Mouse (Mus musculus) layer of hippocampus, postnatal 14 days (tissue): Measurements from ENCODE around the gene Gm8453. TPM values are rescaled to one million over a fixed set of nuclear protein-coding genes. Genes with fewer than 3 reads are reported as not detected.
"Not testable (repeated sequence)": the region's sequence is repeated elsewhere in the genome, so short reads cannot be mapped to it uniquely, and the experiment has no call there.

ENCODE experiments used
- DNase-seq, 2 experiments: peaks; one replicate each; pipeline ENCODE4 v3.0.0; 2021 to 2022; ENCODE audit warnings: low spot score in 2 of 2, mixed read lengths in 1 of 2
- long read RNA-seq, 2 experiments: library from polyadenylated mRNA; stranded (forward); transcript quantifications; one replicate each; pipeline ENCODE4 v2.0.0; 2021
- total RNA-seq, 2 experiments: library from RNA; stranded (reverse); gene quantifications; 2 replicates each; pipeline ENCODE4 v1.2.3; 2021

Gm8453 gene
- not detected for total RNA-seq
- long read RNA-seq, experiment 1 = 0 reads
- long read RNA-seq, experiment 2 = 0 reads

DNA sequence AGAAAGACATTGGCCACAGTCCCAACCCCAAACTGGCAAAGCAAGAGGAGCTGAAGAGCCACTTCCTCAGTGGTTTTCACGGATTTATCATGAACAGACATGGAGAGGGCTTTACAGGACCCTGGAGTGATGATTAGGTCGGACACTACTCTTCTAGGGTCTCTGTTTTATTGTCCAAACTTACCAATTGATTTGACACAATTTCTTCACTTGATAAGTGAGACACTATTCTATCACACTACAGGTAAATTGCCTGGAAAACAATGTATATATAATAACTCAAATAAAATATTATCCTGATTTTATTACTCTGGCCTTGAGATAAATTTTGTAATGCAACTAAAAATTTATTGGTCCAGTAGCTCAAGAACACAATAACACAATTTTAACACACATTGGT is at the start of gene Gm8453:
Gene Gm8453, minus strand, starts transcription at position 101 of the 400 bp plus-strand sequence.
- not testable (repeated sequence) for DNase-seq

DNA sequence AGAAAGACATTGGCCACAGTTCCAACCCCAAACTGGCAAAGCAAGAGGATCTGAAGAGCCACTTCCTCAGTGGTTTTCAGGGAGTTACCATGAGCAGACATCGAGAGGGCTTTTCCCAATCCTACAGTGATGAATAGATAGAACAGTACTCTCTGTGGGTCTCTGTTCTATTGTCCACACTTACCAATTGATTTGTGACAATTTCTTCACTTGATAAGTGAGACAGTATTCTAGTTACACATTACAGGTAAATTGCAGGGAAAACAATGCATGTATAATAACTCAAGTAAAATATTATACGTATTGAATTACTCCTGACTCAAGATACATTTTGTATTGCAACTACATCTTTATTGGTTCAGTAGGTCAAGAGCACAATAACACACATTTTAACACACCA is 28.1 kb downstream of the Gm8453 start, which contains the start of gene Gm8653:
Gene Gm8653, minus strand, starts transcription at position 101 of the 400 bp plus-strand sequence.
- DNase-seq = not testable (repeated sequence)

GRCm38 (mm10) chr7:22189077-22189476 is 40.2 kb downstream of the Gm8453 start, which contains the start of gene Vmn1r143:
TSS of gene Vmn1r143 (plus strand) at chr7:22189377.
- not testable (repeated sequence) for DNase-seq

Other genes starting within 250 kb of the Gm8453 start
- gene Vmn1r137, start 234.9 kb downstream of the Gm8453 start, total RNA-seq = not detected
- not detected for gene Vmn1r138, start 200.6 kb downstream of the Gm8453 start, total RNA-seq
- not detected for gene Gm6176, start 173.2 kb downstream of the Gm8453 start, total RNA-seq
- not detected for gene Vmn1r139, start 160.4 kb downstream of the Gm8453 start, total RNA-seq
- gene Gm16451, start 111.2 kb downstream of the Gm8453 start, total RNA-seq = not detected
- gene Gm10666, start 94.7 kb downstream of the Gm8453 start, total RNA-seq = not detected
- not detected for gene Vmn1r142, start 65.4 kb downstream of the Gm8453 start, total RNA-seq
- gene Vmn1r143, start 40.1 kb downstream of the Gm8453 start, total RNA-seq = not detected
- not detected for gene Gm8653, start 28.2 kb downstream of the Gm8453 start, total RNA-seq
- not detected for gene Gm4187, start 100.2 kb upstream of the Gm8453 start, total RNA-seq
- not detected for gene Gm8660, start 141.6 kb upstream of the Gm8453 start, total RNA-seq
- gene Vmn1r148, start 184.1 kb upstream of the Gm8453 start, total RNA-seq = not detected
- gene Vmn1r149, start 208.7 kb upstream of the Gm8453 start, total RNA-seq = not detected
- not detected for gene Gm10665, start 234.6 kb upstream of the Gm8453 start, total RNA-seq